Mouse (Mus musculus): ENCODE data around the gene Gm48551. TPM values are rescaled to one million over a fixed set of nuclear protein-coding genes. Genes with fewer than 3 reads are reported as not detected.

The Gm48551 gene
- total RNA-seq, 2 experiments from 2014 or later, result 0.55 to 0.70 TPM

DNA sequence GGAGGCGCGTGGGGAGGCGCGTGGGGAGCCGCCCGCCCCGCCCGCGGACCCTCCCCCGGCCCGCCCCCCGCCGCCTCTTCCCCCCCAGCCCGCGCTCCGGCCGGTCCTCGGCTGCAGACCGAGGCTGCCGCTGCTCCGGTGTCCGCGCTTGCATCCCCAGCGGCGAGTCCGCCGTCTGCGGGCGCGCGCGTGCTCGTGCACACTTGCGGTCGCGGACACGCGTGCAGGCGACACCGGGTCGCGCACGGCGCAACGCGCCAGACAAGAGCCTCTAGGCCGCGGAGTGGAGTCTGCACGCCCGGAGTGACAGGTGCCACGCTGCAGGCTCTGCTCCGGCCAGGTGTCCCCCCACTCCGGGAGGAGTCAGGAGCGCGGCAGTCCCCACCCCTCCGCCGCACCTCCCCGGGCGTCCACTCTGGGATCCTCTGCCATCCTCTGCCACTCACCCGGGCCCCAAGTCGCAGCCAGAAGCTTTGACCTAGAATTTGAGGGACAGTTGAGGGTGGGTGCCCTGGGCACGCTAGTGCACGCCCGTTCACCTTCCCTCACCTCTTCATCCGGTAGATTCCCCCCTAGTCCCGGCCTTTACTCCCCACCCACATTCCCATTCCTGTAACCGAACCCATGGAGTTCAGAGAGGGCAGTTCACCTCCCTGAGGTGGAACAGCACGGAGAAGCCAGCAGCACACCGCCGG, 46.7 kb downstream of the Gm48551 start:
- DNase-seq, result peak; percentile 65

DNA sequence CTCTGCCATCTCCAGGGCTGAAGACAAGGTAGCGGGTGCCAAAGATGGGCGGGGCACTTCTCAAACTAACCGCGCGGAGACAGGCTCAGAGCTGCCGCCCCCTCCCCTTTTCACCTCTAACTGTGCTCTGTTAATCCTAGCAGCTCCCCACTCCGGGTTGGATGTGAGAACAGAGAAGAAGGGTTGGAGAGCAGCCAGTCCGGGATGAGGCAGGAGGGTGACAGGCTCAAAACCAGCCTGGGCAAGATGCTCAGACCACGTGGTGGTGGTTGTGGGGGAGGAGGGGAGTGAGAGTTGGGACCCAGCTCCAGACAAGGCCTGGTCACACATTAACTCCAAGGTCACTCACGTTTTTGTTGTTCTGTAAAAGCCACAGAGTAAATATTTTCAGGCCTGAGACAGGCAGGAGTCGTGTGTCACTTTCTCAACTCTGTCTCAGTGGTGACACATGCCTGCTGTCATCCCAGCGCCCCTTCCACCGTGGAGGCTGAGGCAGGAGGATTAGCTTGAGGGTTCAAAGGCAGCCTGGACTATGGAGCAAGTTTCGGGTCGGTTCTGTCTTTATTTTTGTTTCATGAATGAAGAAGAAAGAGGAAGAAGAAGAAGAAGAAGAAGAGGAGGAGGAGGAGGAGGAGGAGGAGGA, 47.4 kb downstream of the Gm48551 start:
- DNase-seq, result peak; percentile 35

DNA sequence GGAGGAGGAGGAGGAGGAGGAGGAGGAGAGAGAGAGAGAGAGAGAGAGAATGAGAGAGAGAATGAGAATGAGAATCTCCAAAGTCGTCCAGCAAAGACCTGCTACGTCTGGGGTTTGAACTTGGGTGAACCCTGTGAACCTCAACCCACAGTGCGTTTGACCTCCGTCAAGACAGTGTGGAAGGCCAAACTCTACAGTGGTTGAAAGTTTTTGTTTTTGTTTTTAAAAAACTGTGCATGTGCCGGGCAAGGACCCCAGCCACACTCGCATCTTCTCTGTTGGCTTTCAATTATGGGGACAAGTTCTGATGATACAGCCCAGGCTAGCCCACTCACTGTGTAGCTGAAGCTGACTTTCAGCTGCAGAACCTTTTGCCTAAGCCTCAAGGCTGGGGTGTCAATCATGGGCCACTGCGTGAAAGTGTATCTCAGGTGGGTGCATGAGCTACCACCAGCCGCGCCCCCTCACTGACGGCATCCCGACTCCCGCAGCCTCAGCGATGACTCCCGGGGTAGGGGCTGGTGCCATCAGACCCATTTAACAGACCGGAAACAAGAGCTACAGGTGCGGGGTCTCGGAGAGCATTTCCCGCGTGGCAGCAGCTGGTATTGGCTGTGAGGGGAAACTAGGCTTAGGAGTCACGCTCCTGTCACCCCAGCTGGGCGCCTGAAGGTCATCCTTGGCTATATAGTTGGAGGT, 48.1 kb downstream of the Gm48551 start:
- no peak for DNase-seq

DNA sequence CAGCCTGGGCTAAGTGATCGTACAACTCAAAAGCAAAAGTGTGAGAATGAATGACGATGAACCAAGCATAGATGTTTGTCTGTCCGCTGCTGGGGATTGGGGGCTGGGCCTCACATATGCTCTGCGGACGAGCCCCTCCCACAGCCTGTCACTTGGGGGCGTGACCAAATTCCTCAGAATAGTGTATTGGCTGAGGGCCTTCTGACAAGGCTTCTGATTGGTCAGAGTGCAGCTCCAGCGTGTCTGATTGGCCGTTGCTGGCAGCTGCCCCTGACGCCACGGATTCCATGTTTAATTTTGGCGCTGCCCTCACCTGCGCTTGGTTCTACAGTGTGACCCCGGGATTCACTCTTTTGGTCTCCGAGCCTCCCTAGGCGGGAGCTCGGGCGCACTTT, 48.6 kb downstream of the Gm48551 start:
- peak; percentile 95 for DNase-seq

DNA sequence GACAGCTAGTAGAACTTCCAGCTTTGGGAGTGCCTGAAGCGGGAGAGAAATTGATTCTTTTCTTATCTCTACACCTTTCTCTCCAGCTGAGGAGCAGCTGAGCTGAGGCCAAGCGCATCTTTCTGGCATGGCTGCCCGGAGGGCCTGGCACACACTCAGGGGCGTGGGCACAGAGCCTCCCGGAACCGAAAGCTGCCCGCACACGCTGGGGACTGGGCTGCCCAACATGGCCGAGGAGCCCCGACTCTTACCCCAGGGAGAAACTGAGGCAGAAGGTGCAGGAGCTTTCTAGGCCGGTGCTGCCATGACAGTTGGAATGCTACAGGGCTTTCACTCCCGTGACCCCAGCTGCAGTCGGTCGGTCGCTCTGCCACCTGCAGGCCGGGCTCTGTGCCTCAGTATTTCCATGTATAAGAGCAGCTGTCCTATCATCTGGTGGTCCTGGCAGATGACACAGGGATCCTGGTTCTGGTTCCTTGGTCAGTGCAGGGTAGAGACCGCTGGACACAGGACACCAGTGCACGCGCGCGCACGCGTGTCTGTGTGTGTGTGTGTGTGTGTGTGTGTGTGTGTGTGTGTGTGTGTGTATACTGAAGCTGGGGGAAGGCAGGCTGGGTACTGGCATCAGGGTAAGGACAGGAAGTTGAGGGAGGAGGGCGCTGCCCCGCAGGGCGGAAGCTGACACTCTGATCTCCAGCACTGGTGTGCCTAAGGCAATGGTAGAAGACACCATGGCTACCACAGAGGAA, 49.4 kb downstream of the Gm48551 start:
- DNase-seq, result peak; percentile 36

DNA sequence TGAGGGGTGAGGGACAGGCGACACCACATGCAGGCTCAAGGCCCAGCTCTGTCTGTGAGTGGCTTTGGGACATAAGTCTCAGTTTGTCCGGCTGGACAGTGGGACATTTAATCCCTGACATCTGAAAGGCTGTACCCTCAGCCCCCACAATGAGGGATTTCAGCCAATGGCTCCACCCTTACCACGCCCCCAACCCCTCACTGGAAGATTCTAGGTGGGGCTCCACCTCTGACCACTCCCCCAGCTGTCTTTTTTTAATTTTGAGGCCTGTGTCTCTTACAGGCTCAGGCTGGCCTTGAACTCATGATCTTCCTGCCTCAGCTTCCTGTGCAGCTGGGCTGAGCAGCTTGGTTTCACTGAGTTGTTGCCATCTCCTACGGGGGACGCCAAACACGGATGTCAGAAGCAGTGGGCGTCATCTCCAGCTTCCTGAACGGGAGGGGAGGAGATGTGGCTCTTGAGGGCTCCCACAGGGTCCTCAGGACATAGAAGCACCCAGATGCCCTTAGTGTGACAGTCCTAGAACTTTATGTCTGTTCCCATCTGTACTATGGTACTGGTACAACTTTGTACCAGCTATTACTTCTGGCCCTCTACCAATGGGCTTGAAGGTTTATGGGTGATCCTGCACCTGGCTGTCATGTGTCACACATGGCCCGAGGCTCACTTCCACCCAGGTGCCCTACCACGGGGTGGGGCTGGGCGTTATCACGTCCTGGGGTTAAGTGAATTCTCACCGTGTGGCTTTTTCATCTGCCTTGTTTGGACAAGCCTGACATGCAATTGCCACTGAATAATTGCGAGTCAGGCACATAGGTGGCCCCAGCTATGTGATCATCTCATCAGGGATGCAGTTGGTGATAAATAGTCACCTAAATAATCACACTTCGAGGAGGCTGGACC, 50.3 kb downstream of the Gm48551 start:
- peak; percentile 18 for DNase-seq

DNA sequence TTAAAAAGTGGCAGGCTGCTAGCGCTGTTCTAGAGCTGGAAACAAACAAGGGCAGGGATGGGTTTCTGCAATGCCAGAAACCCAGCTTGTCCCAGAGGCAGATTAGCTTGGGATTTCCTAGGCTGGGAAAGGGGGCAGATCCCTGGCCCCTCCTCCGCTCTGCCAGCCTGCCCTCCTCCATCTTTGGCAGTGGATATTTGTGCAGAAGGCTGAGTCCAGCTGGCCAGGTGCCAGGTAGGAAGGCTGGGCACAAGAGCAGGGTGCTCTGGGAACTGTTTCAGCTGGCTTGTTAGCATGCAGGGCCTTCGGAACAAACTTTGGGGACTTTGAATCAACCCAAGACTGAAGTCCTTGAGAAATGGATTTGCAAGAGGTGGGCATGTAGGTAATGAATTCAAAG, 51.2 kb downstream of the Gm48551 start:
- DNase-seq, result peak; percentile 88

DNA sequence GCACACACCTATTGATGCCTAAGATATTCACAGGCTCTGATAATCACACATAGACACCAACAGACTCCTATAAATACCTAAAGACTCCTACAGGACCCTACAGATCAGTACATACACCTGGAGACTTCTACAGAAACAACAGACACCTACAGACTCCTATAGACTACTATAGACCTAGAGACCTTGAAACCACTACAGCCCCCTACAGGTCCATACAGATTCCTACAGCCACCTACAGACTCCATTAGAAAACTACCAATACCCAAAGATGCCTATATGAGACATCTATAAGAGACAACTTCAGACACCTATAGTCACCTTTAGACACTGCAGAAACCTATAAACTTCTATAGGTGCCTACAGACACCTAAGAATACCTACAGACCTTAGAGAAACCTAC, 56.8 kb downstream of the Gm48551 start:
- no peak for DNase-seq

Small RNA genes within 50 kb of the gene (microRNA-seq; reads per million reads assigned to microRNA genes)
- gene Mir1191b (0.35 to 1.2 reads per million in 2 experiments), gene Mir6913 (0.35 to 0.82 reads per million in 2 experiments)

Other genes starting within 250 kb of the Gm48551 start
- gene Zbtb7a, start 249.2 kb upstream of the Gm48551 start, total RNA-seq (2021), result 10 to 100 TPM; 37.0 to 43.0 TPM
- 10 to 100 TPM; 17.5 to 18.6 TPM for gene Pias4, start 216.5 kb upstream of the Gm48551 start, total RNA-seq (2021)
- 1,000 to 10,000 TPM; 1,326 to 1,351 TPM for gene Eef2, start 207.8 kb upstream of the Gm48551 start, total RNA-seq (2021)
- gene Dapk3, start 201.5 kb upstream of the Gm48551 start, total RNA-seq (2021), result 10 to 100 TPM; 41.9 to 45.7 TPM
- gene 4930442H23Rik, start 200.6 kb upstream of the Gm48551 start, total RNA-seq (2021), result not detected
- 10 to 100 TPM; 44.1 to 74.9 TPM for gene Nmrk2, start 182.4 kb upstream of the Gm48551 start, total RNA-seq (2021)
- gene Atcay, start 153.6 kb upstream of the Gm48551 start, total RNA-seq (2021), result under 1 TPM; 0.23 to 0.24 TPM
- 1 to 10 TPM; 4.2 to 5.5 TPM for gene Zfr2, start 151.3 kb upstream of the Gm48551 start, total RNA-seq (2021)
- under 1 TPM; 0.21 to 0.56 TPM for gene Matk, start 131.5 kb upstream of the Gm48551 start, total RNA-seq (2021)
- 100 to 1,000 TPM; 118 to 125 TPM for gene Mrpl54, start 117.5 kb upstream of the Gm48551 start, total RNA-seq (2021)
- 10 to 100 TPM; 49.0 to 53.0 TPM for gene Apba3, start 117.5 kb upstream of the Gm48551 start, total RNA-seq (2021)
- gene Tjp3, start 92.9 kb upstream of the Gm48551 start, total RNA-seq (2021), result under 1 TPM in 1 of 2 experiments, not detected in 1; 0.50 TPM
- gene Pip5k1c, start 91.5 kb upstream of the Gm48551 start, total RNA-seq (2021), result 10 to 100 TPM; 52.0 to 55.4 TPM
- 10 to 100 TPM; 20.7 to 21.0 TPM for gene Cactin, start 63.4 kb upstream of the Gm48551 start, total RNA-seq (2021)
- 1 to 10 TPM; 5.5 to 5.6 TPM for gene Tbxa2r, start 55.7 kb upstream of the Gm48551 start, total RNA-seq (2021)
- 1 to 10 TPM; 2.2 to 3.3 TPM for gene Gipc3, start 41.2 kb upstream of the Gm48551 start, total RNA-seq (2021)
- 100 to 1,000 TPM; 107 to 113 TPM for gene Hmg20b, start 34.0 kb upstream of the Gm48551 start, total RNA-seq (2021)
- gene Mfsd12, start 27.0 kb upstream of the Gm48551 start, total RNA-seq (2021), result 10 to 100 TPM; 12.1 to 13.5 TPM
- gene 4930404N11Rik, start 18.6 kb upstream of the Gm48551 start, total RNA-seq (2021), result 1 to 10 TPM in 1 of 2 experiments, under 1 TPM in 1; 0.63 to 2.0 TPM
- gene Fzr1, start 6.0 kb upstream of the Gm48551 start, total RNA-seq (2021), result 10 to 100 TPM; 55.4 to 56.8 TPM
- 10 to 100 TPM; 52.9 to 55.9 TPM for gene Dohh, start within 50 bp of the Gm48551 start, total RNA-seq (2021)
- under 1 TPM; 0.72 to 0.98 TPM for gene Gm48552, start 4.5 kb downstream of the Gm48551 start, total RNA-seq (2021)
- gene Smim24, start 8.6 kb downstream of the Gm48551 start, total RNA-seq (2021), result 1 to 10 TPM; 1.9 to 2.4 TPM
- gene Nfic, start 71.2 kb downstream of the Gm48551 start, total RNA-seq (2021), result 100 to 1,000 TPM; 125 to 130 TPM
- gene Celf5, start 98.2 kb downstream of the Gm48551 start, total RNA-seq (2021), result under 1 TPM; 0.09 to 0.33 TPM
- 10 to 100 TPM; 57.1 to 62.3 TPM for gene Ncln, start 111.9 kb downstream of the Gm48551 start, total RNA-seq (2021)
- gene S1pr4, start 115.7 kb downstream of the Gm48551 start, total RNA-seq (2021), result under 1 TPM; 0.50 to 0.57 TPM
- under 1 TPM; 0.48 to 0.56 TPM for gene Gna15, start 139.8 kb downstream of the Gm48551 start, total RNA-seq (2021)
- gene Gna11, start 160.7 kb downstream of the Gm48551 start, total RNA-seq (2021), result 10 to 100 TPM; 58.5 to 62.7 TPM
- gene Aes, start 175.0 kb downstream of the Gm48551 start, total RNA-seq (2021), result 100 to 1,000 TPM; 821 to 843 TPM
- 10 to 100 TPM; 15.3 to 17.1 TPM for gene Tle2, start 190.1 kb downstream of the Gm48551 start, total RNA-seq (2021)
- 10 to 100 TPM in 1 of 2 experiments, 1 to 10 TPM in 1; 7.2 to 10.6 TPM for gene Tle6, start 216.6 kb downstream of the Gm48551 start, total RNA-seq (2021)
- 1 to 10 TPM; 1.2 to 1.3 TPM for gene BC025920, start 221.8 kb downstream of the Gm48551 start, total RNA-seq (2021)
- 10 to 100 TPM; 16.8 to 17.0 TPM for gene Sirt6, start 243.3 kb downstream of the Gm48551 start, total RNA-seq (2021)
- gene Ankrd24, start 244.1 kb downstream of the Gm48551 start, total RNA-seq (2021), result 10 to 100 TPM; 14.5 to 16.0 TPM

Measured in heart, postnatal 4 days (tissue).